Mouse (Mus musculus) cortical plate, adult 2 months (tissue): ENCODE results near the gene Synj2.

Experiments
- CTCF ChIP-seq: fragments of 200-500 bp; IDR thresholded peaks from 2 replicates; pipeline ENCODE4 v1.5.1; 2011; ENCODE audit warnings: mild to moderate bottlenecking, control low read depth, low read length; ENCODE audit not compliant: insufficient read depth; ENCODE audit errors: extremely low read depth
- POLR2A ChIP-seq: fragments of 200-500 bp; IDR thresholded peaks from 2 replicates; pipeline ENCODE4 v1.6.1; 2011; ENCODE audit warnings: mild to moderate bottlenecking, low read length, control low read depth; ENCODE audit not compliant: insufficient read depth; ENCODE audit errors: extremely low read depth

DNA sequence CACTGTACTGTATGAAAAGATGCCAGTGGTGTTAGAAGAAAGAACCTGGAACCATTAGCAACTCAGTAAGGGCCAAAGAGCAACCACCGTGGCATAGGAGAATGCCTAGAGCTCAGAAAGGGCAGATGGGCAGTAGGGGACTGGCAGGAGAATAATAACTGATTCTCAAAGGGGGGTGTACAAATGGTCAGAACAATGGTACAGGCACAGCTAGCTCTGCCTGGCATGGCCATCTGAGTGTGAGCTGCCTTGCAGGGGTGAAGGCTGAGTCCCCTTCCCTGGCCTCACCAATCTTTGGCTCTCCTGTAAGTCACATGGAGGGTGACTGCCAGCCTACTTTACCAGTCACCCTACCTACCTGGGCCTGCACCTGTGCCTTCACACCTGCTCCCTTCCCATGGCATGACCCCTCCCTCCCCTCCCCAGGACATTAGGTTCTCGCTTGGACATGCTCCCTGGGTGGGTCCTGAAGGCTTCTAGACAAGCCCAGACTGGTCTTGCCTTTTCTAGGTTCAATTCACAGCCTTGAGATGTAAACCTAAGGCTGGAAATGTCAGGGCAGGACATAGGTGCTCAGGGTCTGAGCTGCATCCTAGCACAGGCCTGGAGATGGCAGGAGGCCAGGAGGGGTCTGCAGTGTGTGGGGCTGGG is 15.4 kb downstream of the Synj2 start:
- TF ChIP-seq POLR2A: no peak
- no peak for TF ChIP-seq CTCF
